Mouse (Mus musculus): Measurements from ENCODE around the gene Grk1. TPM values are rescaled to one million over a fixed set of nuclear protein-coding genes. Genes with fewer than 3 reads are reported as not detected.

The Grk1 gene
- total and polyA plus RNA-seq, 3 experiments: not detected

GRCm38 (mm10) chr8:13373151-13373662 lies 31.7 kb upstream of the Grk1 start (continued):
- TF ChIP-seq JUN (IDR thresholded peaks at IDR 0.05; ENCODE audit: insufficient read depth, low read depth, low read length): peak; percentile 86

GRCm38 (mm10) chr8:13381630-13382029 lies 23.3 kb upstream of the Grk1 start:
- DNase-seq (ENCODE audit: extremely low read depth): no peak
- Histone ChIP-seq H3K4me1 (ENCODE audit: control insufficient read depth in 1 of 2, insufficient read depth in 2 of 2) (peaks cover 16 to 20% of the 10 kb centered on the region in 2 experiments; a peak in 3 of 4 replicates), H3K4me3 (replicated peaks in 1 of 3; ENCODE audit: low read depth in 2 of 3, low read length in 2 of 3, poor library complexity in 1 of 3) (no peak overlapping the region), H3K36me3 (replicated peaks in 1 of 2; ENCODE audit: control insufficient read depth in 1 of 2, insufficient read depth in 1 of 2, low read length in 1 of 2) (peaks cover 25 to 29% of the 10 kb centered on the region in 2 experiments), H3K4me2 (ENCODE audit: insufficient read depth, low read depth, poor library complexity, severe bottlenecking) (no peak overlapping the region), H3K9me3 (replicated peaks; ENCODE audit: low read length) (no peaks in the 10 kb centered on the region), H3K79me2 (replicated peaks; ENCODE audit: control insufficient read depth, extremely low read depth, insufficient read depth, poor library complexity, severe bottlenecking) (no peaks in the 10 kb centered on the region; the same call in 1 of the 2 replicates), H3K9ac (ENCODE audit: insufficient read depth, low read depth) (no peak overlapping the region), H3K27ac (ENCODE audit: insufficient read depth, low read depth) (peak overlapping the region; percentile 26; the same call in 1 of the 2 replicates), H3K27me3 (replicated peaks) (no peaks in the 10 kb centered on the region)
- dilution Hi-C loops (cut with MboI; ENCODE audit: extremely low pct_ligation_motif_present, extremely low pct_unique_long_range_greater_than_20kb, low sequenced_read_pairs) (no loop called here), in situ Hi-C loops (cut with MboI; ENCODE audit: low pct_ligation_motif_present, low pct_unique_long_range_greater_than_20kb, low sequenced_read_pairs) (loop anchor here (5.0 kb wide), 1 partner anchor 39 kb away; no protein-coding TSS in a partner anchor)
- TF ChIP-seq GABPA (IDR thresholded peaks at IDR 0.05; ENCODE audit: insufficient replicate concordance, low read depth, low read length) (no peak), MEF2A (IDR thresholded peaks at IDR 0.05; ENCODE audit: borderline replicate concordance, low read depth, low read length) (peak; percentile 70; the same call in 1 of the 2 replicates), ZMIZ1 (IDR thresholded peaks at IDR 0.05; ENCODE audit: low read depth, low read length) (no peak), JUND (conservative IDR thresholded peaks at IDR 0.05; ENCODE audit: low read depth, low read length) (no peak), IRF4 (IDR thresholded peaks at IDR 0.05; ENCODE audit: low read depth, low read length) (no peak), BHLHE40 (IDR thresholded peaks at IDR 0.05; ENCODE audit: low read depth, low read length) (peak; percentile 12; the same call in 1 of the 2 replicates), JUN (IDR thresholded peaks at IDR 0.05; ENCODE audit: insufficient read depth, low read depth, low read length) (0 out of 2 replicates have a peak, but pooled peaks have one; percentile 24), POLR2AphosphoS2 (IDR thresholded peaks at IDR 0.05; ENCODE audit: low read depth, low read length) (no peak), MAZ (IDR thresholded peaks at IDR 0.05; ENCODE audit: low read depth, low read length) (no peak), ETS1 (conservative IDR thresholded peaks at IDR 0.05; ENCODE audit: low read depth, low read length) (no peak), EP300 (IDR thresholded peaks at IDR 0.05; ENCODE audit: low read length) (peak; percentile 58)

DNA sequence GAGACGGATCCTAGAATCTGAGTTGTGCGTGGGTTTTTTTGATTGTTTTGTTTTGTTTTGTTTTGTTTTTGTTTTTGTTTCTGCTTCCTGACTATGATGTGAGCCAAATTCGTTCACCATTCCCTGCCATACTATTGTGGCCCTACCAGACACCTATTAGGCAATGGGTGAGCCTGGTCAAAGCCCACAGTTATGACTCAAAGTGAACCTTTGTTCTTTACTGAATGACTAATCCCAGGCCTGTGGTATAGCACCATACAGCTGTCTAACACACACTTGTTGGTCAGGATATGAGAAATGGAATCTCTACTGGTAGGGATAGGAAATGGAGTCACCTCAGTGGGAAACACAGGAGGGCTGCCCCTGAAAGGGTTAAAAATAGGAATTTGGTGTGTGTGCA lies 22.3 kb upstream of the Grk1 start:
- DNase-seq (ENCODE audit: extremely low read depth): peak; percentile 69
- Histone ChIP-seq H3K36me3 (replicated peaks in 1 of 2; ENCODE audit: control insufficient read depth in 1 of 2, insufficient read depth in 1 of 2, low read length in 1 of 2) (peaks cover 17 to 22% of the 10 kb centered on the region in 2 experiments), H3K9ac (ENCODE audit: insufficient read depth, low read depth) (no peak overlapping the region), H3K4me3 (replicated peaks in 1 of 3; ENCODE audit: low read depth in 2 of 3, low read length in 2 of 3, poor library complexity in 1 of 3) (no peak overlapping the region), H3K79me2 (replicated peaks; ENCODE audit: control insufficient read depth, extremely low read depth, insufficient read depth, poor library complexity, severe bottlenecking) (no peaks in the 10 kb centered on the region; the same call in 1 of the 2 replicates), H3K4me2 (ENCODE audit: insufficient read depth, low read depth, poor library complexity, severe bottlenecking) (no peak overlapping the region), H3K27ac (ENCODE audit: insufficient read depth, low read depth) (peak overlapping the region; percentile 23; the same call in 1 of the 2 replicates), H3K9me3 (replicated peaks; ENCODE audit: low read length) (no peaks in the 10 kb centered on the region), H3K27me3 (replicated peaks) (no peaks in the 10 kb centered on the region), H3K4me1 (ENCODE audit: control insufficient read depth in 1 of 2, insufficient read depth in 2 of 2) (peaks cover 16 to 22% of the 10 kb centered on the region in 2 experiments; a peak in 3 of 4 replicates)
- dilution Hi-C loops (cut with MboI; ENCODE audit: extremely low pct_ligation_motif_present, extremely low pct_unique_long_range_greater_than_20kb, low sequenced_read_pairs): no loop called here
- in situ Hi-C loops (cut with MboI; ENCODE audit: low pct_ligation_motif_present, low pct_unique_long_range_greater_than_20kb, low sequenced_read_pairs): loop anchor here (5.0 kb wide), 1 partner anchor 40 kb away; no protein-coding TSS in a partner anchor
- peak; percentile 55; the same call in 1 of the 2 replicates for TF ChIP-seq TCF12 (IDR thresholded peaks at IDR 0.05; ENCODE audit: low read depth, low read length)
- no peak for TF ChIP-seq USF1 (IDR thresholded peaks at IDR 0.05; ENCODE audit: low read depth, low read length)
- 0 out of 2 replicates have a peak, but pooled peaks have one; percentile 61 for TF ChIP-seq MAZ (IDR thresholded peaks at IDR 0.05; ENCODE audit: low read depth, low read length)
- TF ChIP-seq NRF1 (IDR thresholded peaks at IDR 0.05; ENCODE audit: low read depth, low read length): no peak
- TF ChIP-seq JUND (conservative IDR thresholded peaks at IDR 0.05; ENCODE audit: low read depth, low read length): peak; percentile 97
- TF ChIP-seq CTCF (conservative IDR thresholded peaks at IDR 0.05 in 1 of 2, IDR thresholded peaks at IDR 0.05 in 1 of 2; ENCODE audit: low read depth in 2 of 2, low read length in 2 of 2): no peak
- TF ChIP-seq RCOR1 (conservative IDR thresholded peaks at IDR 0.05; ENCODE audit: low read depth, low read length): no peak; the same call in 1 of the 2 replicates
- peak; percentile 4; the same call in 1 of the 2 replicates for TF ChIP-seq MYC (IDR thresholded peaks at IDR 0.05; ENCODE audit: low read depth, low read length)
- TF ChIP-seq ZC3H11A (IDR thresholded peaks at IDR 0.05; ENCODE audit: low read depth, low read length): no peak
- TF ChIP-seq UBTF (IDR thresholded peaks at IDR 0.05; ENCODE audit: low read depth, low read length): no peak
- TF ChIP-seq MEF2A (IDR thresholded peaks at IDR 0.05; ENCODE audit: borderline replicate concordance, low read depth, low read length): peak; percentile 67; the same call in 1 of the 2 replicates
- peak; percentile 78 for TF ChIP-seq BHLHE40 (IDR thresholded peaks at IDR 0.05; ENCODE audit: low read depth, low read length)
- TF ChIP-seq POLR2A (IDR thresholded peaks at IDR 0.05; ENCODE audit: low read depth, low read length): no peak
- TF ChIP-seq SMC3 (IDR thresholded peaks at IDR 0.05; ENCODE audit: low read depth, low read length): no peak
- peak; percentile 90 for TF ChIP-seq EP300 (IDR thresholded peaks at IDR 0.05; ENCODE audit: low read length)
- TF ChIP-seq GABPA (IDR thresholded peaks at IDR 0.05; ENCODE audit: insufficient replicate concordance, low read depth, low read length): no peak
- no peak for TF ChIP-seq ELF1 (IDR thresholded peaks at IDR 0.05; ENCODE audit: low read depth, low read length)
- peak; percentile 45; the same call in 1 of the 2 replicates for TF ChIP-seq MAFK (IDR thresholded peaks at IDR 0.05; ENCODE audit: insufficient replicate concordance, low read length)
- peak; percentile 47; the same call in 1 of the 2 replicates for TF ChIP-seq MXI1 (IDR thresholded peaks at IDR 0.05; ENCODE audit: low read depth, low read length)
- TF ChIP-seq E2F4 (IDR thresholded peaks at IDR 0.05; ENCODE audit: insufficient replicate concordance, low read depth, low read length): no peak
- TF ChIP-seq MAX (IDR thresholded peaks at IDR 0.05; ENCODE audit: low read length): no peak; the same call in 1 of the 2 replicates
- TF ChIP-seq TBP (conservative IDR thresholded peaks at IDR 0.05; ENCODE audit: low read depth, low read length): no peak
